Mouse (Mus musculus) gastrocnemius, postnatal 4 days (tissue): ENCODE measurements around the gene P4htm. TPM values are rescaled to one million over a fixed set of nuclear protein-coding genes. Genes with fewer than 3 reads are reported as not detected.

Experiments
- DNase-seq, 2 experiments: peaks; one replicate each; pipeline ENCODE4 v3.0.0; 2021 to 2022; ENCODE audit warnings: low spot score in 2 of 2, mixed read lengths in 2 of 2
- total RNA-seq, 2 experiments: library from RNA; stranded (reverse); gene quantifications; 2 replicates each; pipeline ENCODE4 v1.2.3; 2021

Gene P4htm
- total RNA-seq, 2 experiments from 2014 or later: 5.0 to 5.5 TPM

DNA sequence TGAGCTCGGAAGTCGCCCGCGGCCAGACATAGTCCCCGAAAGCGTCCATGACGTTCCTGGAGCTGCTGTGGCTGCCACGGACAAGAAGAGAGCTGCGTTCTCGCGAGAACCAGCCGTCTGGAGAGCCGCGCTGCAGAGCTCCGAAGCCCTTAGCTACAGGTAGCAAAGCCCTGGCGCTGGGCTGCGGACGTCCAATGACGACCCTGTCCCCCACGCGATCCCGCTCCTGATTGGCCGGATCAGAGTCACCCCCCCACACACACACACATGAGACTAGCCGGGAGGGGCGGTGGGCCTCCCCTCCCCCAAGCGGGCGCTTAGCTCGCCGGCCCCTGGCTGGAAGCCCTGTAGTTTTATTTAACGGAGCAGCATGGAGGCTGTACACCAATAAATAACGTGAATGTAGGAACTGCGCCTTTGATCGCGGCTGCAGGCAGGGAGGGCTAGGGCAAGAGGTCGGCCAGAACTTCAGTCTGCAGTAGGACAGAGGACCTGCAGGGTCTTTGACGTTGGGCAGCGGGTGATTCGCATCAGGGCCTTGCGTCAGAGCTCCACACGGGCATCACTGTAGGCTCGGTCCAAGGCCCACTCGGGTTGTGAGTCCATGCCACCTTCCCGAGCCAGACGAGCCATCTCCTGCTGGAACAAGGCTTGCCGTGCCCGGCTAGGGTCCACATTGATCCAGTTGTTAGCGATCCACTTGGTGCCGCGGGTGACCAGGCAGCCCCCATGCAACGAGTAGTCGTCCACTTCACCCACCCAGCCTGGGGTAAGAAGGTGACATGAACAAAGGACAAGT lies 18.7 kb downstream of the P4htm start, which contains the start of gene Wdr6:
Wdr6 (minus strand) TSS at position 195 of the 799 bp plus-strand sequence.
- peak; percentile 84 to 90 for DNase-seq

DNA sequence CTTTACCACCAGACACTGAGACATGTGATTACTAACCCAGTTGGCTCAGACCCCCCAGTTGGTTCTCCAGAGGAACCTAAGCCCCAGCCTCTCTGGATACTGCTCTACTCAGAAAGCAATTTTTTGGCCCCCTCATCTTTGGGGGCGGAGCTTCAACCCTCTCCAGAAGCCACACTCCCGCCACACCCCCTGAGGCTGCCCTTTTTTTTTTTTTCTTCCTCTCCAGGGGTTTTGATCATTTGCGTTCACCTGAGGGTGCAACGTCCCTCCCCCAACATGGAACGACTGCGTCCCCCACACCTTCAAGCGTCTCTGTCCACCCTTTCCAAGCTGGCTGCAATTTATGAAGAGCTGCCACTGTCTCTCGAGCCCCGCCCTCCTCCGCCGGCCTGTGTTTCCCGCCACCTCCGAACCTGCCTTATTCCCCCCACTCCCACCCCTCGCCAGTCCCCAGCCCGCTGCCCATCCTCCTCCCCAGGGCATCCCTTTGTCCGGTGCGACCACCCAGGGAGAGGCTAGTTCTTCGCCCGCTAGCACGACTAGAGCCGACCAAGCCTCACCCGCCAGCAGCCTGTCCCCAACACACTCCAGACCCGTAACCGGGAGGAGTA lies 19.4 kb downstream of the P4htm start:
- DNase-seq: peak; percentile 46 to 75

DNA sequence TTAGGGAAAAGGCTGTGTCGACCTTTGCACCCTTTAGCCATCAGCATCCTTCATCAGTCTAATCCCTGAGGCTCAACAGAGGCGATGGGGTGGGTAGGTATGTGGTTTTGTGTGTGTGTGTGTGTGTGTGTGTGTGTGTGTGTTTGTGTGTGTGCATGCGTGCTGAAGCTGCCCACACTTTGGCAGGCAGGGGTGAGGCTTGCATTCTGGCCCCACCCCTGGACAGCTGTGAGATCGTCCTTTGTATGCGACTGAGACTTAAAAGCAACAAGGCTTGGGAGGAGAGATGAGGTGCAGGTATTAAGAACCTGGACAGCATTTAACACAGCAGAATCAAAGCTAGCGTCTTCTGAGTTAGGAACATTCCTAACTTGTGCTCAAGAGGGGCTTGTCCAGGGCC lies 20.4 kb downstream of the P4htm start:
- no peak for DNase-seq

GRCm38 (mm10) chr9:108575321-108576297 lies 21.9 kb downstream of the P4htm start:
- DNase-seq: no peak

- no peak for DNase-seq
Observed at GRCm38 (mm10) chr9:108574921-108575320, 22.5 kb downstream of the P4htm start.

GRCm38 (mm10) chr9:108573774-108574690 lies 23.4 kb downstream of the P4htm start:
- DNase-seq: peak in 1 of 2 experiments; percentile 63

GRCm38 (mm10) chr9:108572321-108572720 lies 25.1 kb downstream of the P4htm start:
- peak in 1 of 2 experiments; percentile 6 for DNase-seq

GRCm38 (mm10) chr9:108571401-108571973 lies 26.0 kb downstream of the P4htm start:
- DNase-seq: no peak

- peak; percentile 51 to 79 for DNase-seq
Observed at GRCm38 (mm10) chr9:108570207-108570896, 27.1 kb downstream of the P4htm start.

- peak; percentile 80 to 90 for DNase-seq
Observed at GRCm38 (mm10) chr9:108569381-108570206, 27.9 kb downstream of the P4htm start, which contains the start of gene Dalrd3. TSS of gene Dalrd3 (plus strand) at chr9:108569886.

GRCm38 (mm10) chr9:108568511-108568921 lies 29.0 kb downstream of the P4htm start:
- no peak for DNase-seq

DNA sequence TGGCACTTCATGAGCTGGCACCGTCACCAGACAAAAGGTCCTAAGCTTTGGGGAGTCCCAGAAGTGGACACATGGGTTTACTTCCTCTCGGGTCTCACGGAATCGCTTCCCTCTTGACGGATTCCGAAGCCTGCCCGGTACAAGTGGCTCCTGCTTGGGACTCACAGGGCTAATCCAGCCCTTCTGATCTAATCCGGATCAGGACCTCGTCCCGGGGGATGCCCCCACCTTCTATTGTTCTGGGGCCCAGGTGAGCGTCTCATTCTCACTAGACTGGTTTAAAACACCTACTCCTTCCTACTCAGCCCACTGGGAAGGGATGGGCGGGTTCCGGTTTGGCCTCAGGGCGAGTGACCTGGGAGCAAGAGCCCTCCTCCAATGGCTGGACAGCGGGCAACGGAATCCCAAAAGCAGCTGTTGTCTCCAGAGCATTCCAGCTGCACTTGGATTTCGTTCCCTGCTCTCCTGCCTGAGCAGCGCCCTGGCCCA lies 29.5 kb downstream of the P4htm start:
- no peak for DNase-seq

- DNase-seq: peak; percentile 92 to 95
Observed at GRCm38 (mm10) chr9:108566815-108567776, 30.4 kb downstream of the P4htm start, which contains the start of gene Ndufaf3. TSS of gene Ndufaf3 (minus strand) at chr9:108567434.

- no peak for DNase-seq
Observed at GRCm38 (mm10) chr9:108565881-108566814, 31.3 kb downstream of the P4htm start.

- no peak for DNase-seq
Observed at GRCm38 (mm10) chr9:108564131-108564530, 33.3 kb downstream of the P4htm start.

DNA sequence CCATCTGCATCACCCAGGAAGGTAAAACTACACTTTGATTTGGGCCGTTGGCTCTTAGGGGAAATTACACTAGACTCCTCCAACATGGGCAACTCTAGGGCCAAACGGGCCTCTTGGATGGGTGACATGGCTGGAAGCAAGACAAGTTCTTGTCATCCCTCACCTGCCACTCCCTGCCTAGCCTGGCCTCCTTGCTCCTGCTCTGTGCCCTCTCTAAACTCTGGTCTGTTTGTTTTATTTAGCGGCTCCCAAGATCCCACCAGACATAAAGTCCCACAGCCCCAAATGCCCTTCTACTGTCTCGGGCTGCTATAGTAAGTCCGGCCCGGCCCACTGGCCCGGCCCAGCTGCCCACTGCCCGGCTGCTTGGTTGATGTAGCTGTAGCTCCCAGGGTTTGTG lies 33.8 kb downstream of the P4htm start:
- DNase-seq: no peak
